In the genomic region with DNA sequence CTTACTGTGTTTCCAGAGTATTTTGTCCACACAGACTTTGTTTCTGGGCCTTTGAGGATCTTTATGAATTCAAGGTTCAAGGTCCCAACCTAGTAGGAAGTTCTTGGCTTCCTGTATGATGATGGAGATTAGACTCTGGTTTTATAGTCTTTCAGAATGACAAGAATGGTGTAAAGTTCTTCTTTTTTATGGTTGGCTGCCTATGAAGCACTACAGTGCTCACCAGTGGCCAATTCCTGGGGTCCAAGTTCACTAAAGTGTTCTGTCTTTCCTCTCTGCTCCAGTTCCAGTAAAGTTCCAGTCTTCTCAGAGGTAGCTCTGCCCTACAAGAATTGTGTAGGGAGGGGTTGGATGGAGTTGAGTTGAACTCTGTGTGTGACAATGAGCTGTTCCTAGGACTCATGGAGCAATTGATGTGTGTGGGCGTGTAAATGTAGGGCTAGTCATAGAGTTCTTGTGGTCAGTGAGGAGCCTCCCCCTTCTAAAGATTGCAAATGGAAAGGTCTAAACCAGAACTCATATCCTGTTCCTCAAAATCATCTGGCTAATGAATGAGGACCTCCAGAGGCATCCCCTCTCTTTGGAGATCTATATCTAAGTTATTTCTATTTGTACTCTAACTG, we compare ENCODE assay signal across 13 mouse cellular contexts. TPM values are rescaled to one million over a fixed set of nuclear protein-coding genes. Genes with fewer than 3 reads are reported as not detected.
DNase-seq lines count a peak whose midpoint lies in the region; ATAC-seq and TF ChIP-seq lines count a peak whose summit lies in the region.
"Had no signal": no experiment of that assay in that cellular context is flagged by ENCODE, and none has a peak within 500 bp of the region (broad histone marks: within the 10 kb centered on the region; RNA-seq: fewer than 3 reads in every experiment).

A gene (minus strand): TSS at position 403 of the 623 bp plus-strand sequence.

- no peaks in the 10 kb centered on the region for H3K9me3 ChIP-seq in liver, embryonic 16.5 days (replicated peaks; ENCODE audit: control insufficient read depth, low read length)
- H3K9me3 ChIP-seq: hindbrain, embryonic 12.5 days; midbrain, embryonic 10.5 days had no signal

- H3K9ac ChIP-seq in liver, embryonic 16.5 days (ENCODE audit: low read depth, low read length), result no peak within 1 kb of the TSS
- H3K9ac ChIP-seq: hindbrain, embryonic 12.5 days had no signal

- no peak for TF ChIP-seq CTCF in left cerebral cortex, adult 2 months (IDR thresholded peaks at IDR 0.05)

- no peaks in the 10 kb centered on the region for H3K4me1 ChIP-seq in liver, embryonic 16.5 days (ENCODE audit: control insufficient read depth, low read depth, low read length)
- H3K4me1 ChIP-seq: hindbrain, embryonic 12.5 days; midbrain, embryonic 10.5 days had no signal

- H3K27me3 ChIP-seq in liver, embryonic 16.5 days (ENCODE audit: control insufficient read depth, insufficient read depth, low read depth, low read length), result no peaks in the 10 kb centered on the region
- H3K27me3 ChIP-seq: hindbrain, embryonic 12.5 days had no signal

- intact Hi-C loops in left cerebral cortex, postnatal 36 days (cut with DNase I), result no loop called here
- intact Hi-C loops in left cerebral cortex, adult 2 months (cut with DNase I), result no loop called here

- ATAC-seq in liver, embryonic 16.5 days (ENCODE audit: low read depth), result 0 out of 2 replicates have a peak, but pooled peaks have one; percentile 12
- ATAC-seq in monocyte, adult 5-6 weeks (replicated peaks; ENCODE audit: insufficient number of reproducible peaks, low FRiP score, low TSS enrichment, poor library complexity, severe bottlenecking), result peak; percentile 87
- ATAC-seq in inflammation-experienced regulatory T-cells, adult 6 months, result no peak

- WGBS in liver, embryonic 16.5 days (ENCODE audit: insufficient replicate concordance), result 44% methylated on average over 1 of the region's 1 CpGs

- H3K4me2 ChIP-seq in liver, embryonic 16.5 days (ENCODE audit: low read depth, low read length), result no peak within 1 kb of the TSS
- H3K4me2 ChIP-seq: heart, embryonic 11.5 days; hindbrain, embryonic 12.5 days had no signal

- H3K27ac ChIP-seq in liver, embryonic 16.5 days (ENCODE audit: low read length), result peak within 1 kb of the TSS; percentile 28; the same call in 1 of the 2 replicates
- no peak within 1 kb of the TSS for H3K27ac ChIP-seq in left cerebral cortex, adult 2 months
- H3K27ac ChIP-seq: hindbrain, embryonic 12.5 days; midbrain, embryonic 10.5 days had no signal

- peak; percentile 56 for DNase-seq in kidney, adult 9 months
- no peak for DNase-seq in kidney, postnatal 10 days
- peak; percentile 29 for DNase-seq in Muller cell, postnatal 12 days (ENCODE audit: inconsistent ontology term)
- DNase-seq in left cerebral cortex, postnatal 36 days (ENCODE audit: low spot score in 2 of 2), result no peak
- no peak for DNase-seq in left cerebral cortex, adult 2 months (ENCODE audit: extremely low spot score in 1 of 2, low spot score in 2 of 2)
- DNase-seq: cerebellum, postnatal 10 days; right cerebral cortex, postnatal 14 days had no signal

- H3K36me3 ChIP-seq in liver, embryonic 16.5 days (ENCODE audit: control insufficient read depth, insufficient read depth), result no peaks in the 10 kb centered on the region
- H3K36me3 ChIP-seq: hindbrain, embryonic 12.5 days; midbrain, embryonic 10.5 days had no signal

- peak within 1 kb of the TSS; percentile 31; the same call in 1 of the 2 replicates for H3K4me3 ChIP-seq in liver, embryonic 16.5 days (ENCODE audit: low read depth, low read length)
- H3K4me3 ChIP-seq in left cerebral cortex, adult 2 months, result no peak within 1 kb of the TSS
- H3K4me3 ChIP-seq: hindbrain, embryonic 12.5 days; midbrain, embryonic 10.5 days had no signal

RNA-seq across cellular contexts. Expression of the gene that starts here (rescaled TPM):
- 2.9 and 3.5 TPM in 2 replicates for polyA plus RNA-seq in liver, embryonic 16.5 days (2015; fragmentation: Nextera tagmentation; extraction: Ambion mirVana)
- total RNA-seq in monocyte, adult 5-6 weeks (2017), result 3.8 to 22.9 TPM (median 22.1 TPM) in 3 replicates
- 1 to 10 TPM in 2 of 3 experiments, under 1 TPM in 1; 0.20 to 3.1 (median 1.7) TPM for polyA plus RNA-seq in inflammation-experienced regulatory T-cells, adult 6 months (2017; shearing (Covaris generic))
- under 1 TPM; 0.17 to 0.50 TPM for total RNA-seq in left cerebral cortex, postnatal 36 days (2021)
- total RNA-seq in left cerebral cortex, adult 2 months (2021), result under 1 TPM in 1 of 2 experiments, not detected in 1; 0.38 TPM

Comparison
In these comparisons a context has a peak if more than half of its experiments do, and no peak if none do; other contexts are left out.
1. DNase-seq: peak in kidney, adult 9 months (single experiment) and Muller cell, postnatal 12 days (single experiment); none in kidney, postnatal 10 days (single experiment), left cerebral cortex, postnatal 36 days (0 of 2) and left cerebral cortex, adult 2 months (0 of 2).